Mouse (Mus musculus) kidney, postnatal 0 days (tissue): ENCODE results near the gene Creld2. TPM values are rescaled to one million over a fixed set of nuclear protein-coding genes. Genes with fewer than 3 reads are reported as not detected.

ENCODE experiments used
- ATAC-seq: fragments of 200-750 bp; cut with Nextera tagmentation; replicated peaks from 2 replicates; pipeline ENCODE4 v1.8.0; 2017; ENCODE audit warnings: low read depth, moderate number of reproducible peaks, moderate TSS enrichment, moderate library complexity; ENCODE audit not compliant: low FRiP score
- DNase-seq: peaks from one replicate; pipeline ENCODE4 v3.0.0-alpha.2; 2016; ENCODE audit warnings: low spot score
- H3K27ac ChIP-seq: fragments of 300-500 bp; sonication (generic); 2 replicates; pipeline ENCODE4 v1.5.1; 2014; ENCODE audit warnings: mild to moderate bottlenecking
- H3K27me3 ChIP-seq: fragments of 300-500 bp; sonication (generic); 2 replicates; pipeline ENCODE4 v1.6.1; 2014; ENCODE audit warnings: low read length, mixed read lengths; ENCODE audit not compliant: insufficient read depth
- H3K36me3 ChIP-seq: fragments of 300-500 bp; sonication (generic); 2 replicates; pipeline ENCODE4 v1.6.1; 2014; ENCODE audit warnings: low read length, mixed read lengths; ENCODE audit not compliant: insufficient read depth
- H3K4me1 ChIP-seq: fragments of 300-500 bp; sonication (generic); replicated peaks from 2 replicates; pipeline ENCODE4 v1.6.1; 2014; ENCODE audit warnings: antibody characterized with exemption, low read length, mixed read lengths; ENCODE audit not compliant: insufficient read depth
- H3K4me2 ChIP-seq: fragments of 300-500 bp; sonication (generic); 2 replicates; pipeline ENCODE4 v1.6.1; 2014; ENCODE audit warnings: mild to moderate bottlenecking, low read length, moderate library complexity, mixed read lengths
- H3K4me3 ChIP-seq: fragments of 300-500 bp; sonication (generic); replicated peaks from 2 replicates; pipeline ENCODE4 v1.5.1; 2014; ENCODE audit warnings: low read depth, low read length
- H3K9ac ChIP-seq: fragments of 300-500 bp; sonication (generic); 2 replicates; pipeline ENCODE4 v1.6.1; 2014; ENCODE audit warnings: low read depth, low read length
- H3K9me3 ChIP-seq: fragments of 300-500 bp; sonication (generic); replicated peaks from 2 replicates; pipeline ENCODE4 v1.6.1; 2016; ENCODE audit warnings: low read length, inconsistent platforms, mixed read lengths
- CTCF ChIP-seq: IDR thresholded peaks from 2 replicates; pipeline ENCODE4 v1.5.1; 2016; ENCODE audit warnings: antibody characterized with exemption, low read depth, mild to moderate bottlenecking, moderate library complexity
- WGBS: fragments of 180-500 bp; shearing (Covaris S2); extraction: QIAGEN DNeasy Blood & Tissue Kit; methylation state at CpG from one replicate; pipeline ENCODE4 v1.1.7; 2014; 5-methylcytosine and 5-hydroxymethylcytosine counted together
- polyA plus RNA-seq: library from polyadenylated mRNA; unstranded; fragments of >200 nt; fragmentation: Nextera tagmentation; extraction: Ambion mirVana; gene quantifications from 2 replicates; pipeline ENCODE4 v1.2.1, GENCODE M21; 2015

Gene Creld2
- polyA plus RNA-seq, 1 experiment from 2014 or later: 79.0 TPM

DNA sequence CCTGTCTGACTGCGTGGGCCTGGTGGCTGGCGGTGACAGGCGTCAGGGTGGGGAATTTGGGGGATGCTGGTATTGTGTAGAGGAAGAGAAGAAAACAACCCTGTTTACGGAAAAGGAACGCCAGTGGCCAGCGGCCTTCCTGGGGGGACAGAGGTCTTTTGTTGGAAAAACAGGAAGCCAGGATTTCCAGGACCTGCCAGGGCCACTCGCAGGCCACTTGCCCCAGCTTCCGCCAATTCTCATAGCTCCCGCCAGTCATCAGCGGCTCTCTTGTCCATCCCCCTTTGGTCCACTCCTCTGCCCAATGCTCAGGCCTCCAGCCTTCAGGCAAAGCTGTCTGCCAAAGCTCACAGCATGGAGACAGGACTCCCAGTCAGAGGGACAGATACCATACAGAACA is 20.7 kb downstream of the Creld2 start:
- no peak for TF ChIP-seq CTCF
- no peak overlapping the region for H3K4me3 ChIP-seq
- no peaks in the 10 kb centered on the region for H3K27me3 ChIP-seq
- DNase-seq (peak; percentile 61), ATAC-seq (no peak)
- H3K9ac ChIP-seq: no peak overlapping the region
- H3K4me2 ChIP-seq: no peak overlapping the region
- no peaks in the 10 kb centered on the region for H3K9me3 ChIP-seq
- 58% methylated on average over 10 of the region's 10 CpGs for WGBS
- peak overlapping the region; percentile 77 for H3K27ac ChIP-seq
- peaks cover 24% of the 10 kb centered on the region for H3K4me1 ChIP-seq
- no peaks in the 10 kb centered on the region for H3K36me3 ChIP-seq

- H3K4me2 ChIP-seq: no peak overlapping the region
- H3K27me3 ChIP-seq: no peaks in the 10 kb centered on the region
- H3K4me1 ChIP-seq: peaks cover 24% of the 10 kb centered on the region
- no peaks in the 10 kb centered on the region for H3K9me3 ChIP-seq
- TF ChIP-seq CTCF: no peak
- H3K4me3 ChIP-seq: no peak overlapping the region
- H3K36me3 ChIP-seq: no peaks in the 10 kb centered on the region
- H3K27ac ChIP-seq: no peak overlapping the region
- WGBS: 90% methylated on average over 2 of the region's 2 CpGs
- DNase-seq: no peak
- H3K9ac ChIP-seq: no peak overlapping the region
- ATAC-seq: no peak
These were observed 21.7 kb downstream of the Creld2 start for GRCm38 (mm10) chr15:88841160-88841559.

- Histone ChIP-seq H3K9ac (no peak overlapping the region), H3K4me3 (no peak overlapping the region), H3K27ac (no peak overlapping the region), H3K9me3 (no peaks in the 10 kb centered on the region), H3K36me3 (no peaks in the 10 kb centered on the region), H3K4me1 (peaks cover 24% of the 10 kb centered on the region), H3K27me3 (no peaks in the 10 kb centered on the region), H3K4me2 (no peak overlapping the region)
- DNase-seq (no peak), ATAC-seq (no peak)
- no peak for TF ChIP-seq CTCF
- 84% methylated on average over 3 of the region's 3 CpGs for WGBS
These were observed 22.3 kb downstream of the Creld2 start for GRCm38 (mm10) chr15:88841580-88842299.

DNA sequence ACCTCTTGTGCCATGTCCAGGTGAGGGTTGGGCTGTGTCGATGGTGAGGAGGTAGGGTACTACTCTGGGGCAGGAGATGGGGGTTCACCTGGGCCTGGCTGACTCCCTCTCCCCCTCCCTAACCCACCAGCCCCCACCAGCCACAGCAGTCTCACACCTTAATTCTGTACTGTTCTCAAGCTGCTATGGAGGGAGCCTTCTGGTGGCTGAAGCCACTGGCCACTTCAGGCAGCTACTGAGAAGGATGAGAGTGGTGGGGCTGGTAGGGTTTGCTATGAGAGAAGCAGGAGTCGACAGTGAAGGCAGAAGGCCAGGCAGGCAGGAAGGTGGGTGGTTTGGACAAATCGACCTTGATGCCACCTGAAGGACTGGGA is 22.8 kb downstream of the Creld2 start:
- Histone ChIP-seq H3K4me1 (peaks cover 24% of the 10 kb centered on the region), H3K4me2 (no peak overlapping the region), H3K27me3 (no peaks in the 10 kb centered on the region), H3K36me3 (no peaks in the 10 kb centered on the region), H3K27ac (no peak overlapping the region), H3K9ac (no peak overlapping the region), H3K9me3 (no peaks in the 10 kb centered on the region), H3K4me3 (no peak overlapping the region)
- TF ChIP-seq CTCF: no peak
- ATAC-seq (no peak), DNase-seq (no peak)
- 72% methylated on average over 3 of the region's 3 CpGs for WGBS

DNA sequence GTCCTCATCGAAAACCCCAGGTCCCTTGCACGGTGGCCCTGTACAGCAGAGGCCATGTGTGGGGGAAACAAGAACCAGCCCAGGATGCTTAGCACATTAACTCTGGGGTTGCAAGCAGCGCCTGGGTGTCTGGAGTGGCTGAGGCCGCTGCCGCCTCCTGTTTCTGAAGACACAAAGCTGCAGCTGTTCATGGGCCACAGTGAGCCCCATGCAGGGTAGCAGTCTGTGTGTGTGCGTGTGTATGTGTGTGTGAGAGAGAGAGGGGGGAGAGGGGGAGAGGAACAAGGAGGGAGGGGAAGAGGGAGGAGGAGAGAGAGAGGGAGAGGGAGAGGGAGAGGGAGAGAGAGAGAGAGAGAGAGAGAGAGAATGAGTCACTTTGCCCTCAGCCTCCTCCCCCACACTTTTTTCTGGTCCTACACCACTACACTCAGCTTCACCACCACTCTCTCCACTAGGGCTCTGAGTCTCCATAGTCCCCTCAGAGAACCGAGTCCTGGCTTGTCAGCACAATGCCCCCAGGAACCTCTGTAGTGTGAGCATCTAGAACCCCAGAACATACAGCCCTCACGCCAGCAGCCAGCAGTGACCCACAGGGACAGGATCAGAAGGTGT is 24.1 kb downstream of the Creld2 start:
- H3K4me2 ChIP-seq: no peak overlapping the region
- DNase-seq (peak; percentile 44), ATAC-seq (no peak; the same call in 1 of the 2 replicates)
- peaks cover 16% of the 10 kb centered on the region for H3K4me1 ChIP-seq
- H3K4me3 ChIP-seq: no peak overlapping the region
- TF ChIP-seq CTCF: 0 out of 2 replicates have a peak, but pooled peaks have one; percentile 8
- H3K36me3 ChIP-seq: no peaks in the 10 kb centered on the region
- WGBS: 31% methylated on average over 8 of the region's 8 CpGs
- no peaks in the 10 kb centered on the region for H3K27me3 ChIP-seq
- H3K9me3 ChIP-seq: no peaks in the 10 kb centered on the region
- no peak overlapping the region for H3K27ac ChIP-seq
- no peak overlapping the region for H3K9ac ChIP-seq

DNA sequence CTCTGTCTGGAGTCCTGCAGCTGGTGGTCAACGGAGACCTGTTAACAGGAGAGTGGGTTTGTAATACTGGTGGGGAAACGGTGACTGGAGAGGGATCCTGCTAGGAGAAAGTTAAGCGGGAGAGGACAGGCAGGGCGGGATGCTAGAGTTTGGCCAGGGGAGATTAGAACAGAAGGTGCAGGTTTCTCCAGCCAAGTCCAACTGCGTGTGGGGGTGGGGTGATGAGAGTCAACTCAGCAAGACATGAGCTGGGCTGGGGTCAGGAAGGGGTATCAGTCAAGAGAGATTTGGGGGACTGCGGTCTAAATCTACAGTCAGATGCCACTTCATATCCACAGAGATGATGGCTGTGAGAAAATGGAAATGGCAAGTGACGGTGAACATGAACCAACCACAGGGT is 25.5 kb downstream of the Creld2 start:
- no peak overlapping the region for H3K4me2 ChIP-seq
- 91% methylated on average over 7 of the region's 7 CpGs for WGBS
- TF ChIP-seq CTCF: no peak
- H3K4me3 ChIP-seq: no peak overlapping the region
- H3K27ac ChIP-seq: no peak overlapping the region
- no peak for DNase-seq
- H3K9me3 ChIP-seq: no peaks in the 10 kb centered on the region
- ATAC-seq: no peak
- H3K36me3 ChIP-seq: no peaks in the 10 kb centered on the region
- H3K4me1 ChIP-seq: peaks cover 6% of the 10 kb centered on the region; the same call in 1 of the 2 replicates
- H3K9ac ChIP-seq: no peak overlapping the region
- H3K27me3 ChIP-seq: no peaks in the 10 kb centered on the region
